In genomic region chr2:20615948-20616347, GRCm38 (mm10) we compare ENCODE assay signal across 7 mouse cellular contexts.
DNase-seq lines count a peak whose midpoint lies in the region; ATAC-seq and TF ChIP-seq lines count a peak whose summit lies in the region.

No protein-coding gene starts in this region.

- no peak overlapping the region for H3K27ac ChIP-seq in kidney, embryonic 15.5 days
- H3K27ac ChIP-seq in ES-Bruce4 (ENCODE audit: insufficient read depth, low read length): no peak overlapping the region
- H3K27ac ChIP-seq in liver, postnatal 0 days (ENCODE audit: low read depth): no peak overlapping the region

- no peaks in the 10 kb centered on the region for H3K27me3 ChIP-seq in kidney, embryonic 15.5 days
- no peaks in the 10 kb centered on the region for H3K27me3 ChIP-seq in ES-Bruce4 (ENCODE audit: control insufficient read depth, insufficient read depth, low read length, poor library complexity, severe bottlenecking)
- no peaks in the 10 kb centered on the region for H3K27me3 ChIP-seq in liver, postnatal 0 days (ENCODE audit: insufficient read depth, low read length)

- 80% methylated on average over 1 of the region's 1 CpGs for WGBS in kidney, embryonic 15.5 days
- WGBS in liver, postnatal 0 days (ENCODE audit: insufficient replicate concordance): 74% methylated on average over 1 of the region's 1 CpGs

- peak; percentile 47 for DNase-seq in kidney, adult 11 months
- peak; percentile 13 to 32 for DNase-seq in adrenal gland, adult 18-20 months (ENCODE audit: low spot score in 2 of 2)
- peak; percentile 31 for DNase-seq in gastrocnemius, postnatal 14 days
- peak; percentile 37 for DNase-seq in liver, postnatal 0 days

- no peak overlapping the region for H3K4me3 ChIP-seq in kidney, embryonic 15.5 days (replicated peaks)
- H3K4me3 ChIP-seq in ES-Bruce4 (ENCODE audit: low read depth, low read length): no peak overlapping the region
- H3K4me3 ChIP-seq in liver, postnatal 0 days (ENCODE audit: low read depth, low read length): no peak overlapping the region

- ATAC-seq in kidney, embryonic 15.5 days (replicated peaks; ENCODE audit: low FRiP score): no peak
- ATAC-seq in liver, postnatal 0 days: no peak
- ATAC-seq in monocyte, adult 5-6 weeks (replicated peaks; ENCODE audit: insufficient number of reproducible peaks, low FRiP score, low TSS enrichment, poor library complexity, severe bottlenecking): no peak

- TF ChIP-seq POLR2A in ES-Bruce4 (IDR thresholded peaks at IDR 0.05; ENCODE audit: insufficient read depth, low read length): no peak

- no peak for TF ChIP-seq EP300 in ES-Bruce4 (IDR thresholded peaks at IDR 0.05; ENCODE audit: insufficient read depth, low read depth, low read length)
- TF ChIP-seq EP300 in liver, postnatal 0 days (IDR thresholded peaks at IDR 0.05; ENCODE audit: low read depth): no peak

- no peak overlapping the region for H3K9ac ChIP-seq in kidney, embryonic 15.5 days
- H3K9ac ChIP-seq in ES-Bruce4 (ENCODE audit: low read depth, poor library complexity, severe bottlenecking): no peak overlapping the region
- H3K9ac ChIP-seq in liver, postnatal 0 days (replicated peaks): no peak overlapping the region

- no peaks in the 10 kb centered on the region for H3K4me1 ChIP-seq in kidney, embryonic 15.5 days
- no peaks in the 10 kb centered on the region for H3K4me1 ChIP-seq in ES-Bruce4 (ENCODE audit: control insufficient read depth, insufficient read depth, low read length)
- H3K4me1 ChIP-seq in liver, postnatal 0 days (ENCODE audit: insufficient read depth): no peaks in the 10 kb centered on the region

- intact Hi-C loops in gastrocnemius, postnatal 14 days (cut with DNase I; ENCODE audit: low total_unique reads): no loop called here

- peak; percentile 15 for TF ChIP-seq CTCF in ES-Bruce4 (IDR thresholded peaks at IDR 0.05; ENCODE audit: low read depth, low read length)
- peak; percentile 76 for TF ChIP-seq CTCF in liver, postnatal 0 days (IDR thresholded peaks at IDR 0.05; ENCODE audit: low read depth)

- no peaks in the 10 kb centered on the region for H3K9me3 ChIP-seq in kidney, embryonic 15.5 days (replicated peaks)
- H3K9me3 ChIP-seq in ES-Bruce4 (replicated peaks; ENCODE audit: control insufficient read depth, insufficient read depth, low read length, poor library complexity, severe bottlenecking): no peaks in the 10 kb centered on the region; the same call in 1 of the 2 replicates
- no peaks in the 10 kb centered on the region for H3K9me3 ChIP-seq in liver, postnatal 0 days (ENCODE audit: low read length)

- 0 out of 2 replicates have a peak, but pooled peaks cover 5% of the 10 kb centered on the region for H3K36me3 ChIP-seq in kidney, embryonic 15.5 days
- H3K36me3 ChIP-seq in ES-Bruce4 (ENCODE audit: control insufficient read depth, insufficient read depth, low read length, poor library complexity, severe bottlenecking): peaks cover 4% of the 10 kb centered on the region; the same call in 1 of the 2 replicates
- no peaks in the 10 kb centered on the region for H3K36me3 ChIP-seq in liver, postnatal 0 days (replicated peaks; ENCODE audit: insufficient read depth, low read length)

- H3K4me2 ChIP-seq in kidney, embryonic 15.5 days: no peak overlapping the region
- no peak overlapping the region for H3K4me2 ChIP-seq in liver, postnatal 0 days (ENCODE audit: low read depth, low read length)
